Mouse (Mus musculus): ENCODE data around the gene Tpmt.

Tpmt gene

GRCm38 (mm10) chr13:47044617-47044947, at the start of gene Tpmt:
Gene Tpmt, minus strand, starts transcription at chr13:47044737.
- no peak for DNase-seq (ENCODE audit: low spot score)

GRCm38 (mm10) chr13:47093791-47094190, 49.3 kb upstream of the Tpmt start:
- DNase-seq (ENCODE audit: low spot score), result no peak

- DNase-seq (ENCODE audit: low spot score), result no peak
Observed at GRCm38 (mm10) chr13:47089271-47089670, 44.7 kb upstream of the Tpmt start.

- no peak for DNase-seq (ENCODE audit: low spot score)
Observed at GRCm38 (mm10) chr13:47088433-47088832, 43.9 kb upstream of the Tpmt start.

- no peak for DNase-seq (ENCODE audit: low spot score)
Observed at GRCm38 (mm10) chr13:47080905-47081505, 36.5 kb upstream of the Tpmt start.

GRCm38 (mm10) chr13:47078799-47079198, 34.3 kb upstream of the Tpmt start:
- DNase-seq (ENCODE audit: low spot score), result no peak

GRCm38 (mm10) chr13:47077367-47077766, 32.8 kb upstream of the Tpmt start:
- DNase-seq (ENCODE audit: low spot score), result no peak

GRCm38 (mm10) chr13:47076156-47076555, 31.6 kb upstream of the Tpmt start:
- DNase-seq (ENCODE audit: low spot score), result no peak

- no peak for DNase-seq (ENCODE audit: low spot score)
Observed at GRCm38 (mm10) chr13:47072484-47072883, 27.9 kb upstream of the Tpmt start.

- no peak for DNase-seq (ENCODE audit: low spot score)
Observed at GRCm38 (mm10) chr13:47071871-47072270, 27.3 kb upstream of the Tpmt start.

GRCm38 (mm10) chr13:47070329-47071080, 26.0 kb upstream of the Tpmt start:
- DNase-seq (ENCODE audit: low spot score), result no peak

GRCm38 (mm10) chr13:47067001-47067400, 22.5 kb upstream of the Tpmt start:
- no peak for DNase-seq (ENCODE audit: low spot score)

- no peak for DNase-seq (ENCODE audit: low spot score)
Observed at GRCm38 (mm10) chr13:47066516-47066915, 22.0 kb upstream of the Tpmt start.

GRCm38 (mm10) chr13:47063985-47064760, 19.6 kb upstream of the Tpmt start:
- DNase-seq (ENCODE audit: low spot score), result no peak

GRCm38 (mm10) chr13:47062756-47063155, 18.2 kb upstream of the Tpmt start:
- peak; percentile 66 for DNase-seq (ENCODE audit: low spot score)

- DNase-seq (ENCODE audit: low spot score), result no peak
Observed at GRCm38 (mm10) chr13:47056781-47057180, 12.2 kb upstream of the Tpmt start.

- no peak for DNase-seq (ENCODE audit: low spot score)
Observed at GRCm38 (mm10) chr13:47056126-47056525, 11.6 kb upstream of the Tpmt start.

GRCm38 (mm10) chr13:47053971-47054370, 9.4 kb upstream of the Tpmt start:
- no peak for DNase-seq (ENCODE audit: low spot score)

- DNase-seq (ENCODE audit: low spot score), result no peak
Observed at GRCm38 (mm10) chr13:47050009-47050408, 5.5 kb upstream of the Tpmt start.

- DNase-seq (ENCODE audit: low spot score), result no peak
Observed at GRCm38 (mm10) chr13:47047996-47048395, 3.5 kb upstream of the Tpmt start.

- DNase-seq (ENCODE audit: low spot score), result peak; percentile 53
Observed at GRCm38 (mm10) chr13:47043833-47044616, 512 bp downstream of the Tpmt start.

- DNase-seq (ENCODE audit: low spot score), result peak; percentile 99
Observed at GRCm38 (mm10) chr13:47043030-47043680, 1.4 kb downstream of the Tpmt start, which contains the start of gene Kdm1b. Gene Kdm1b, plus strand, starts transcription at chr13:47043499.
